ENCODE assay signal across 25 mouse cellular contexts in genomic region chr5:53732933-53733332, GRCm38 (mm10). TPM values are rescaled to one million over a fixed set of nuclear protein-coding genes. Genes with fewer than 3 reads are reported as not detected.
"Had no signal": no experiment of that assay in that cellular context is flagged by ENCODE, and none has a peak within 500 bp of the region (broad histone marks: within the 10 kb centered on the region; RNA-seq: fewer than 3 reads in every experiment).

No protein-coding gene starts in this region.

- H3K9ac ChIP-seq: limb, embryonic 12.5 days; limb, embryonic 15.5 days; liver, embryonic 14.5 days; liver, postnatal 0 days; lung, embryonic 15.5 days; midbrain, embryonic 12.5 days; midbrain, embryonic 15.5 days; neural tube, embryonic 12.5 days; neural tube, embryonic 15.5 days had no signal

- H3K9me3 ChIP-seq: limb, embryonic 12.5 days; limb, embryonic 15.5 days; lung, embryonic 15.5 days; midbrain, embryonic 12.5 days; midbrain, embryonic 15.5 days; neural tube, embryonic 12.5 days; neural tube, embryonic 15.5 days had no signal

- H3K4me2 ChIP-seq: limb, embryonic 12.5 days; limb, embryonic 15.5 days; liver, embryonic 11.5 days; lung, embryonic 15.5 days; midbrain, embryonic 12.5 days; midbrain, embryonic 15.5 days; neural tube, embryonic 12.5 days; neural tube, embryonic 15.5 days had no signal

- H3K4me3 ChIP-seq: limb, embryonic 12.5 days; limb, embryonic 15.5 days; lung, embryonic 15.5 days; midbrain, embryonic 12.5 days; midbrain, embryonic 15.5 days; neural tube, embryonic 12.5 days; neural tube, embryonic 15.5 days had no signal

- H3K4me1 ChIP-seq: limb, embryonic 12.5 days; limb, embryonic 15.5 days; lung, embryonic 15.5 days; midbrain, embryonic 12.5 days; midbrain, embryonic 15.5 days; neural tube, embryonic 12.5 days; neural tube, embryonic 15.5 days had no signal

- DNase-seq: kidney, adult 18-20 months; kidney, adult 9 months; kidney, postnatal 14 days; kidney, postnatal 4 days; layer of hippocampus, adult 9-11 months; liver, postnatal 0 days; lung, postnatal 10 days; lung, postnatal 4 days; right cerebral cortex, adult 18-20 months; right cerebral cortex, postnatal 14 days; right cerebral cortex, postnatal 4 days; thymus, postnatal 25 days had no signal

- H3K27me3 ChIP-seq: limb, embryonic 12.5 days; limb, embryonic 15.5 days; lung, embryonic 15.5 days; midbrain, embryonic 12.5 days; midbrain, embryonic 15.5 days; neural tube, embryonic 12.5 days; neural tube, embryonic 15.5 days had no signal

- H3K27ac ChIP-seq: limb, embryonic 12.5 days; limb, embryonic 15.5 days; liver, embryonic 14.5 days; lung, embryonic 15.5 days; midbrain, embryonic 12.5 days; midbrain, embryonic 15.5 days; neural tube, embryonic 12.5 days; neural tube, embryonic 15.5 days had no signal

- H3K36me3 ChIP-seq: limb, embryonic 12.5 days; limb, embryonic 15.5 days; lung, embryonic 15.5 days; midbrain, embryonic 12.5 days; midbrain, embryonic 15.5 days; neural tube, embryonic 12.5 days; neural tube, embryonic 15.5 days had no signal

- ATAC-seq: liver, postnatal 0 days; midbrain, embryonic 15.5 days had no signal

RNA-seq across cellular contexts. Expression of gene Cckar, which starts 25.4 kb away (rescaled TPM):
- total RNA-seq: layer of hippocampus, adult 18-20 months; layer of hippocampus, postnatal 25 days; megakaryocyte progenitor cell, adult 5-6 weeks had no signal
- polyA plus RNA-seq: limb, embryonic 12.5 days; thymus, postnatal 0 days had no signal
